8 mouse cellular contexts compared by ENCODE assay signal in the genomic region with DNA sequence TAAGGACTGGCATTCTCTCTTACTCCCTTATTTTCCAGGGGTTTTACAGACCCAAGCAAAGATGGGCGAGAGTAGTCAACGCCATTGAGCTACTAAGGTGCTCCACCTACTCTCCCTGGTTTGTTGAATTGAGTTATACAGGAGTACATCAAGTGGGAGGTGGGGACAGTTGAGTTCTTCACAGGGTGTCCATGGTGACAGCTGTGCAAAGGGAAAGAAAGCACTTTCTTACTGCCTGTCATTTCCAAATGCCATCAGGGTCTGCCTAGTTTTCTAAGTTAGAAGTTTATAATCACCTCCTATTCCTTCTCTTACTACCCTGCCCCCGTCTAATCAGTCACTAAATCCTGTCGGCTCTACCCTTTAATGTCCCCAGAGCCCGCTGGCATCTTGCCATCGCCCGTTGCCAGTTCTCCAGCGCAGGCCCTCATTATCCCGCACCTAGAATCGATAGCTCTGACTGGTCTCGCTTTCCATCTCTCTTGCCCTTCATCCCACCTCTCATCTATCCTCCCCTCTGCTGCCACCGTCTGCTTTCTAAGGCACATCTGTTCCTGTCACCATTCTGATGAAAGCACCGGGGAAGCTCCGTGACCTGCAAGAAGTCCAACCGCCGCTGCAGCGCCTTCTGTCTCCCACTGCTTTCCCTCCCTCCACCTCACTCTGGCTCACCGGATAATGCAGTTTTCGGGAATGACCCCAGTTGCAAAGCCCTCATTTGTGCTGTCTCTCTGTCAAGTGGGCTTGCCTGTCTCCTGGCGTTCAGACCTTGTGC. TPM values are rescaled to one million over a fixed set of nuclear protein-coding genes. Genes with fewer than 3 reads are reported as not detected.
DNase-seq lines count a peak whose midpoint lies in the region; ATAC-seq and TF ChIP-seq lines count a peak whose summit lies in the region.

No protein-coding gene starts in this region.

- H3K36me3 ChIP-seq in lung, embryonic 14.5 days (ENCODE audit: insufficient read depth) = no peaks in the 10 kb centered on the region
- H3K36me3 ChIP-seq in kidney, postnatal 0 days (ENCODE audit: insufficient read depth, low read length) = no peaks in the 10 kb centered on the region
- no peaks in the 10 kb centered on the region for H3K36me3 ChIP-seq in neural tube, embryonic 14.5 days (ENCODE audit: control insufficient read depth, insufficient read depth, low read length)

- no peaks in the 10 kb centered on the region for H3K27me3 ChIP-seq in lung, embryonic 14.5 days (ENCODE audit: insufficient read depth, low read length)
- H3K27me3 ChIP-seq in kidney, postnatal 0 days (ENCODE audit: insufficient read depth, low read length) = no peaks in the 10 kb centered on the region; the same call in 1 of the 2 replicates
- H3K27me3 ChIP-seq in neural tube, embryonic 14.5 days (ENCODE audit: control insufficient read depth, insufficient read depth, low read length) = no peaks in the 10 kb centered on the region

- no peak overlapping the region for H3K27ac ChIP-seq in lung, embryonic 14.5 days (ENCODE audit: low read depth)
- H3K27ac ChIP-seq in kidney, postnatal 0 days = no peak overlapping the region
- H3K27ac ChIP-seq in neural tube, embryonic 14.5 days (ENCODE audit: low read depth, low read length) = no peak overlapping the region

- peak overlapping the region; percentile 29; the same call in 1 of the 2 replicates for H3K4me2 ChIP-seq in lung, embryonic 14.5 days
- peak overlapping the region; percentile 32; the same call in 1 of the 2 replicates for H3K4me2 ChIP-seq in kidney, postnatal 0 days (ENCODE audit: low read length)
- H3K4me2 ChIP-seq in neural tube, embryonic 14.5 days (ENCODE audit: low read depth, low read length) = peak overlapping the region; percentile 34

- peak; percentile 45 for DNase-seq in adrenal gland, adult 2 months
- DNase-seq in adrenal gland, postnatal 4 days (ENCODE audit: low spot score in 2 of 2) = no peak
- peak; percentile 56 for DNase-seq in lung, embryonic 14.5 days
- no peak for DNase-seq in lung, adult 18-20 months
- DNase-seq in kidney, postnatal 0 days (ENCODE audit: low spot score) = peak; percentile 22
- DNase-seq in layer of hippocampus, adult 18-20 months (ENCODE audit: low spot score in 2 of 2) = no peak
- DNase-seq in natural killer cell, adult 2 months (ENCODE audit: low spot score in 2 of 2) = no peak

- no peak for TF ChIP-seq CTCF in lung, embryonic 14.5 days (IDR thresholded peaks at IDR 0.05; ENCODE audit: low read depth)
- no peak for TF ChIP-seq CTCF in kidney, postnatal 0 days (IDR thresholded peaks at IDR 0.05; ENCODE audit: low read depth)

- no peaks in the 10 kb centered on the region for H3K4me1 ChIP-seq in lung, embryonic 14.5 days (ENCODE audit: insufficient read depth)
- H3K4me1 ChIP-seq in kidney, postnatal 0 days (replicated peaks; ENCODE audit: insufficient read depth, low read length) = peaks cover 5% of the 10 kb centered on the region; the same call in 1 of the 2 replicates
- 0 out of 2 replicates have a peak, but pooled peaks cover 3% of the 10 kb centered on the region for H3K4me1 ChIP-seq in neural tube, embryonic 14.5 days (ENCODE audit: control insufficient read depth, insufficient read depth, low read length)

- H3K9me3 ChIP-seq in lung, embryonic 14.5 days (ENCODE audit: low read depth, low read length) = no peaks in the 10 kb centered on the region
- no peaks in the 10 kb centered on the region for H3K9me3 ChIP-seq in kidney, postnatal 0 days (replicated peaks; ENCODE audit: low read length)
- H3K9me3 ChIP-seq in neural tube, embryonic 14.5 days (ENCODE audit: control insufficient read depth, low read length) = no peaks in the 10 kb centered on the region

- ATAC-seq in lung, embryonic 14.5 days (ENCODE audit: insufficient read depth) = peak; percentile 59; the same call in 1 of the 2 replicates
- no peak for ATAC-seq in kidney, postnatal 0 days (replicated peaks; ENCODE audit: low FRiP score, low read depth)
- ATAC-seq in neural tube, embryonic 14.5 days (ENCODE audit: low read depth) = peak; percentile 29; the same call in 1 of the 2 replicates

- no peak overlapping the region for H3K9ac ChIP-seq in lung, embryonic 14.5 days
- H3K9ac ChIP-seq in kidney, postnatal 0 days (ENCODE audit: low read depth, low read length) = no peak overlapping the region
- H3K9ac ChIP-seq in neural tube, embryonic 14.5 days (replicated peaks; ENCODE audit: low read depth, low read length) = no peak overlapping the region

- no peak overlapping the region for H3K4me3 ChIP-seq in lung, embryonic 14.5 days (ENCODE audit: low read depth, low read length)
- no peak overlapping the region for H3K4me3 ChIP-seq in kidney, postnatal 0 days (replicated peaks; ENCODE audit: low read depth, low read length)
- H3K4me3 ChIP-seq in neural tube, embryonic 14.5 days (ENCODE audit: low read depth, low read length) = no peak overlapping the region

- 14% methylated on average over 20 of the region's 20 CpGs for WGBS in lung, embryonic 14.5 days
- 16% methylated on average over 20 of the region's 20 CpGs for WGBS in kidney, postnatal 0 days
- 10% methylated on average over 20 of the region's 20 CpGs for WGBS in neural tube, embryonic 14.5 days

RNA-seq across cellular contexts. Expression of gene Pigm, which starts 15.6 kb away (rescaled TPM):
- total RNA-seq in adrenal gland, adult 2 months (2021) = 10 to 100 TPM in 1 of 2 experiments, 1 to 10 TPM in 1; 9.2 to 11.2 TPM
- 10.4 and 11.0 TPM in 2 replicates for polyA plus RNA-seq in adrenal gland, adult 2 months (2012; rRNA removed)
- total RNA-seq in adrenal gland, postnatal 4 days (2021) = 10 to 100 TPM; 18.1 to 19.9 TPM
- 9.0 and 9.9 TPM in 2 replicates for polyA plus RNA-seq in lung, embryonic 14.5 days (2014; fragmentation: Nextera tagmentation; extraction: Ambion mirVana)
- 5.8 and 6.1 TPM in 2 replicates for polyA plus RNA-seq in kidney, postnatal 0 days (2015; fragmentation: Nextera tagmentation; extraction: Ambion mirVana)
- polyA plus RNA-seq in neural tube, embryonic 14.5 days (2014; fragmentation: Nextera tagmentation; extraction: Ambion mirVana) = 5.2 and 6.1 TPM in 2 replicates
- 1 to 10 TPM; 7.8 to 8.5 TPM for total RNA-seq in layer of hippocampus, adult 18-20 months (2021)

RNA-seq across cellular contexts. Expression of gene Kcnj10, which starts 51.0 kb away (rescaled TPM):
- 1 to 10 TPM; 1.0 to 1.1 TPM for total RNA-seq in adrenal gland, adult 2 months (2021)
- polyA plus RNA-seq in adrenal gland, adult 2 months (2012; rRNA removed) = 0.99 and 1.1 TPM in 2 replicates
- 1 to 10 TPM; 1.8 to 4.5 TPM for total RNA-seq in adrenal gland, postnatal 4 days (2021)
- 0.18 and 0.24 TPM in 2 replicates for polyA plus RNA-seq in lung, embryonic 14.5 days (2014; fragmentation: Nextera tagmentation; extraction: Ambion mirVana)
- polyA plus RNA-seq in kidney, postnatal 0 days (2015; fragmentation: Nextera tagmentation; extraction: Ambion mirVana) = 3.3 and 4.2 TPM in 2 replicates
- polyA plus RNA-seq in neural tube, embryonic 14.5 days (2014; fragmentation: Nextera tagmentation; extraction: Ambion mirVana) = 2.3 and 2.6 TPM in 2 replicates
- 10 to 100 TPM; 82.6 to 88.4 TPM for total RNA-seq in layer of hippocampus, adult 18-20 months (2021)

Comparison
In these comparisons a context has a peak if more than half of its experiments do, and no peak if none do; other contexts are left out.
1. DNase-seq: peak in adrenal gland, adult 2 months (single experiment), lung, embryonic 14.5 days (single experiment) and kidney, postnatal 0 days (single experiment); none in adrenal gland, postnatal 4 days (0 of 2), lung, adult 18-20 months (0 of 2), layer of hippocampus, adult 18-20 months (0 of 2) and natural killer cell, adult 2 months (0 of 2).
2. Peak in every context shown above with its lines, with median percentiles within 50 percentile points of each other: H3K4me2 ChIP-seq.